Mouse (Mus musculus) monocyte, adult 5-6 weeks (primary cell): Measurements from ENCODE around the gene Dhx58. TPM values are rescaled to one million over a fixed set of nuclear protein-coding genes. Genes with fewer than 3 reads are reported as not detected.

Experiments used
- ATAC-seq: fragments of 153-309, 156-312 bp; replicated peaks from 2 replicates; pipeline ENCODE4 v1.8.0; 2017; ENCODE audit warnings: mild to moderate bottlenecking; ENCODE audit not compliant: low TSS enrichment, insufficient number of reproducible peaks, severe bottlenecking, poor library complexity, low FRiP score
- total RNA-seq: library from RNA; stranded (forward); fragments of 200-1000, 200-491, 200-594 nt; gene quantifications from 3 replicates; pipeline ENCODE4 v1.2.3, GENCODE M21; 2017

Gene Dhx58
- total RNA-seq, 1 experiment from 2014 or later = 28.6 TPM

GRCm38 (mm10) chr11:100709201-100709810, 5.2 kb upstream of the Dhx58 start:
- ATAC-seq = no peak

- ATAC-seq = no peak
These were observed 1.1 kb upstream of the Dhx58 start for GRCm38 (mm10) chr11:100705095-100705747.

GRCm38 (mm10) chr11:100703366-100703765, 705 bp downstream of the Dhx58 start:
- no peak for ATAC-seq

GRCm38 (mm10) chr11:100702906-100703305, 1.2 kb downstream of the Dhx58 start:
- ATAC-seq = no peak; the same call in 1 of the 2 replicates

GRCm38 (mm10) chr11:100702081-100702851, 1.8 kb downstream of the Dhx58 start:
- ATAC-seq = peak; percentile 58

GRCm38 (mm10) chr11:100701301-100701700, 2.8 kb downstream of the Dhx58 start:
- peak; percentile 60 for ATAC-seq

GRCm38 (mm10) chr11:100700710-100701109, 3.4 kb downstream of the Dhx58 start:
- no peak for ATAC-seq

GRCm38 (mm10) chr11:100697921-100698320, 6.2 kb downstream of the Dhx58 start:
- no peak for ATAC-seq

- peak; percentile 77 for ATAC-seq
These were observed 9.1 kb downstream of the Dhx58 start for GRCm38 (mm10) chr11:100694926-100695325.

GRCm38 (mm10) chr11:100693154-100693553, 10.9 kb downstream of the Dhx58 start:
- ATAC-seq = no peak

- ATAC-seq = no peak
These were observed 11.9 kb downstream of the Dhx58 start, which contains the start of gene Zfp385c for GRCm38 (mm10) chr11:100692164-100692616. Zfp385c (minus strand) TSS chr11:100692455.

GRCm38 (mm10) chr11:100690389-100690788, 13.7 kb downstream of the Dhx58 start:
- no peak for ATAC-seq

GRCm38 (mm10) chr11:100688443-100688842, 15.6 kb downstream of the Dhx58 start:
- no peak for ATAC-seq

GRCm38 (mm10) chr11:100687265-100687664, 16.8 kb downstream of the Dhx58 start:
- no peak for ATAC-seq

GRCm38 (mm10) chr11:100685371-100685770, 18.7 kb downstream of the Dhx58 start:
- ATAC-seq = no peak

- no peak for ATAC-seq
These were observed 20.0 kb downstream of the Dhx58 start for GRCm38 (mm10) chr11:100684084-100684483.

- no peak for ATAC-seq
These were observed 21.5 kb downstream of the Dhx58 start for GRCm38 (mm10) chr11:100682526-100682925.

GRCm38 (mm10) chr11:100681826-100682225, 22.2 kb downstream of the Dhx58 start:
- ATAC-seq = no peak

GRCm38 (mm10) chr11:100677810-100678209, 26.3 kb downstream of the Dhx58 start:
- ATAC-seq = no peak
